Mouse (Mus musculus) fibroblast of lung, adult 2 months (primary cell): ENCODE data around the gene Fam214b.

Experiments used
- DNase-seq: peaks from one replicate; pipeline ENCODE4 v3.0.0-alpha.2; 2011; ENCODE audit warnings: low read depth

Fam214b gene

GRCm38 (mm10) chr4:43045659-43046302, at the start of gene Fam214b:
Fam214b (minus strand) TSS chr4:43046220.
- DNase-seq: peak; percentile 91

GRCm38 (mm10) chr4:43091183-43091582, 45.2 kb upstream of the Fam214b start:
- no peak for DNase-seq

- no peak for DNase-seq
Measured at GRCm38 (mm10) chr4:43089950-43090349, 43.9 kb upstream of the Fam214b start.

DNA sequence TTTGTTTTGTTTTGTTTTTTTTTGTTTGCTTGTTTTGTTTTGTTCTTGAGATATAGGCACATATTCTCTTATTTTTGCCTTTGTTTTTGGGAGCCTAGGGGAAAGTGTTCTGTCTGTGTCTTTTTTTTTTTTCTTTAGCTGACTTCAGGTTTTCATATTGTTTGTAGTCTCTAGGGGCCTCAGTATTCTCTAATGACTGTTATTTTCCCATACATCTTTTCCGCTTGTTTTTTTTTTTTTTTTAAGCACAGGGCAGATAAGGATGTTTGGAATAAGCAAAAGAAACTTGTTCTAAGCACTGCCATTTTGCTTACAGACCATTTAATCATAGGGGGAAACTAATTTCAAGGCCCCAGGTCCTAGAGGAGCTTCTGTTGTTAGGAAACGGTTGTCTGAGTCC, 36.4 kb upstream of the Fam214b start:
- no peak for DNase-seq

DNA sequence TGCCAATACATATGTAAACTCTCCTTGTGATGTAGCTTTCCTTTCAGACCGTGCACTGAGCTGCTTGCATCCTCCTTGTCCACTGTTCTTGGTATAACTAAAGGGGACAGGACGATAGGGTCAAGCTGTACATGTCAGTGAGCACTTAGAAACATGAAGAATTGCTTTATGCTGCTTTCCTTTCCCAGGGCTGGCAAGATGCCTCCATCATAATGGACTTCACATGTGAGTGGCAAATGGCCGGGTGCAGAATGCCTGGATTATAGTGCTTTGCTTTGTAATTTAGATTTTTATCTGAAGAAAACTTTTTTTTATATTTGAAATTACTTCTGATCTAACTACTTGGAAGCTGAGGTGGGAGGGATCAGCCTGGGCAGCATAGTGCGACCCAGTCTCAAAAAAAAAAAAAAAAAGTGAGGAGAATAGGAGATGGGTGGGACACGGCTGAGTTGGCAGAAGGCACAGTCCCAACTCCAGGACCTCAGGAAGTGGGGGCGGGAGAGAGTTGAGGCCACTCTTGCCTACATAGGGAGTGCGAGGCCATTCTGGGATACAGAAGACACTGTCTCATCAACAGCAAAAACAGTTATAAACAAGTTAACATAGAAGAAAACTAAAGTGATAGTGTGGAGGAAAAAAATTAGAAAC, 32.2 kb upstream of the Fam214b start:
- no peak for DNase-seq

GRCm38 (mm10) chr4:43074923-43075322, 28.9 kb upstream of the Fam214b start:
- DNase-seq: no peak

DNA sequence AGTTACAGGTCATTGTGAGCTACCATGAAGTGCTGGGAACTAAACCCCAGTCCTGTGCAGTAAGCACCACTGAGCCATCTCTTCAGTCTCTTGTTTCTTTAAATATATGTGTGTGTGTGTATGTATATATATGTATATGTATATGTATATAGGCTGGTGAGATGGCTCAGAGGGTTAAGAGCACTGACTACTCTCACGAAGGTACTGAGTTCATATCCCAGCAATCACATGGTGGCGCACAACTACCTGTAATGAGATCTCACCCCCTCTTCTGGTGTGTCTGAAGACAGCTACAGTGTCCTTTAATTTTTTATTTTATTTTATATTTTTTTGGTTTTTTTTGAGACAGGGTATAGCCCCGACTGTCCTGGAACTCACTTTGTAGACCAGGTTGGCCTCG, 19.5 kb upstream of the Fam214b start:
- DNase-seq: no peak

GRCm38 (mm10) chr4:43060286-43060685, 14.3 kb upstream of the Fam214b start:
- DNase-seq: no peak

DNA sequence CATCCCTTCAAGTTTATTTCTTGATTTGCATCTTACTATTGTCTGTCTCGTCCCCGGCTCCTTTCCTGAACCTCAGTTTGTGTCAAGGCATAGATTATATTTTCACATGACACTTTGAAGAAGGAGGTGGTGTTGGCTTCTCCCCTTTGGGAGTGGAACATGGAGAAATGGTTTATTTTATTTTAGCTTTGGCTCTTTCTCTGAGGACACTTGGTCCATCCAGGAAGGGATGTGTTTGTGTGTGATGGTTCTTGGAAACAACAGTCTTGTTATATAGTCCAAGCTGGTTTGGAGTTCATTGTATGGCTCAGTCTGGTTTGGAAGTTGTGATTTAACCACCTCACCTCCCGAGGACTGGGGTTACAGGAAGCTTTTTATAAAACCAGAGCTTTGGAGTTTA, 13.7 kb upstream of the Fam214b start:
- DNase-seq: no peak

- no peak for DNase-seq
Measured at GRCm38 (mm10) chr4:43058753-43059654, 13.0 kb upstream of the Fam214b start, which contains the start of gene Unc13b. Unc13b (plus strand) TSS chr4:43058953.

DNA sequence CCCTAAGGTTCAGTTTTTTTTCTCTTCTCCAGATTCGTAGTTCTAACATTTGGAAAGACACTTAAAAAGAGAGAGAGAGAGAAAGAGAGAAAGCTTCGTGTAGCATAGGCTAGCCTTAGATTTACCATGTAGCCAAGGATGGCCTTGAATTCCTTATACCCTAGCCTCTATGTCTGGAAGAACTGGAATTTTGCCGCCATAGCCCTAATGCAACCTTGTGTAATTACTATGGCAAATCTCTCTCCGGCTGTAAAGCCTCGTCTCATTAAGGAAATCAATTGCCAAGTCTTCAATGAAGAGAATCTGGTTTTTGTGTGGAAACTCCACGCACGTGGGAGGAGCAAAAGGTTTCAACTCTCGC, 12.4 kb upstream of the Fam214b start:
- no peak for DNase-seq

DNA sequence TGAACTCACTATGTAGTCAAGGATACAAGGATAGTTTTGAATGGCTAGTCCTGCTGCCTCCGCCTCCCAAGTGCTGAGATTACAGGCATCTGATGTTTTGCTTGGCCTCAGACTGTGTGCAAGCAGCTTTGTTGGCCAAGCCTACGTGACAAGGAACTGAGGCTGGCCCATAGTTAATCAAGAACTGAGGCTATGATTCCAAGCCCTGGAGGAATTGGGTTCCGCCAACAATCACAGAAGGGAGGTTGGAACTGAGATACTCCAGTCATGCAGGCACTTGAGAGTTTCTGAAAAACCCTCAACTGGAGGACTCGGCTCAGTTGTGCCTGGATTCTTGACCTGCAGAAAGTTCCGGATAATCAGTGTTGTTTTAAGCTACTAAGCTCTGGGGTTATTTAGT, 11.6 kb upstream of the Fam214b start:
- no peak for DNase-seq

- DNase-seq: no peak
Measured at GRCm38 (mm10) chr4:43052627-43053026, 6.6 kb upstream of the Fam214b start.

GRCm38 (mm10) chr4:43047231-43047630, 1.2 kb upstream of the Fam214b start:
- no peak for DNase-seq

GRCm38 (mm10) chr4:43046607-43047006, 587 bp upstream of the Fam214b start:
- no peak for DNase-seq

- DNase-seq: no peak
Measured at GRCm38 (mm10) chr4:43045285-43045658, 748 bp downstream of the Fam214b start.

GRCm38 (mm10) chr4:43044673-43045072, 1.3 kb downstream of the Fam214b start:
- DNase-seq: no peak

GRCm38 (mm10) chr4:43043644-43044357, 2.2 kb downstream of the Fam214b start:
- no peak for DNase-seq

DNA sequence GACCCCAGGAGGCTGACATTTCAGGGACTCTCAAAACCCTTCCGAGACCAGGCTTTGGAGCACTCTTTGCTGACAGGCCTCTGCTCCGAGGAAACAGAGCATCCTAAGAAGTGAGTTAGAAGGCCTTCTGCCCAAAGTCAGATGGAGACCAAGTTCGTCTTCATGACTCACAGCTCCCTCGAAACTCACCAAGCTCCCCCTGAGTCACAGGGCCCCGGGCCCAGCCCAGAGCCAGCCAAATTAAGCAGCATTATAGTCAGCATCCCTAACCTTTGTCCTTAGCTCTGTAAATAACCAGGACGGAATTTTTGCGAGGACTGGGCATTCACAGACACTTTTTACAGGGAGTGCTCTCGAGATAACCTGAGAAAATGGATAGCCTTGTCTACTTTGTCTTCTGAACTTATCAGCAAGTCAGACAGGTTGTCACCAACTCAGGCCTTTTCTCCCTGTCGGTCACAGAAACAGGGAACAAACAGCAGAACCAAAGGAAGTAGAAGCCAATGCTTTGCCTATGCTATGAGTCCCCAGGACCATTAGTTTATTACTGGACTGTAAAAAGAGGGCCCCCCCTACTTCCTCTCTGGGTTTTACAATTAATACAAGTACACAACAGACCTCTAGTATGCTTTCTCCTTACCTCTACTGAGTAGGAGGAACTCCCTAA, 5.0 kb downstream of the Fam214b start:
- no peak for DNase-seq

DNA sequence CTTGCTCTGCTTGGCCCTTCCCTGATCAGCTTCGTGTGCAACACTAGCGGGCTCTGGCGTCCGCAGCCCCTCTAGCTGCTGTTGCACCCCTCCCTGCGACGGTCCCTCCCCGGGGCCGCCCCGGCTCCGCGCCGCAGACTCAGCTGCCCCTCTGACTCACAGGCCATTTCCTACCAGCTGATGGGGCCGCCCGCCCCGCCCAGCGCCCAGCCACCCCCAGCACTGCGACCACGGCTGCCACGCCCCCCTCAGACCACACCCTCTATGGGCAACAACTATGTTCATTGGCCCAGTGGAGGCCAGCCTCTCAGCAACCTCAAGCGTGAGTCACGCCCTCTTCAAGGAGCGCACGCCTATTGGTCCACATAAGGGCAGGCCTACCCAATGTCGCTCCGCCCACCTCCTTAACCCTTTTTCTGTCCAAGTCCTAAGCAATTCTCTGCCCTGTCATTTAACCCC, 5.9 kb downstream of the Fam214b start:
- DNase-seq: peak; percentile 94

DNA sequence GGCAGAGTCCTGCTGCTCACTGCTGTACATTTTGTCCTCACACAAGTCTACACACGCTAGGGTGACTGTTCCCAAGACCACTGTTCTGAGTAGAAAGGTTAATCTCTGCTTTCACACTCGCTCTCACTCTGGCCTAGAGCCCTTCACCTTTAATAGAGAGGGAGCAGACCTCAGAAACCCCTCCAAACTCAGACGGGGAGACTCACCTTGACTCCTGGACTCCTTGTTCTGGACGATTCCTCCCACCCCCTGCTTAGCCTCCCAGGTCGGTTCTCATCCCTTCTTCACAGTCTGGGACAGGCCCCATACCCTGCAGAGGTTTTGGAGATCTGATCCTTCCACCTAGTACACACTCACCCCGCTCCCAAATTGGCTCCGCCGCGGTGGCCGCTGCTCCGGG, 6.4 kb downstream of the Fam214b start:
- DNase-seq: no peak
